In the genomic region with DNA sequence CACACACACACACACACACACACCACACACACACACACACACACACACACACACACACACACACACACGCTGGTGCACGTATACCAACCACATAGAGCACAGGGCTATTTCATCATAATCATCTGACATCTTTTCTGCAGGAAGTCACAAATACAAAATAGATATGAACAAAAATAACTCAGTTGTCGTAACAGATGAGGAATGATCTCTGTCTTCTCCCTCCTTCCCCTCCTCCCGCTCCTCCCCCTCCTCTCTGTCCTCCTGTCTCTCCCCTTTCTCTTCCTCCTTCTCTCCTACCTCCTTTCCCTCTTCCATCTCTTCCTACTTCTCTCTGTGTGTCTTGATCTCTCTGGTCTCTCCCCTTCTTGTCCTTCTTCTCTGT, we compare ENCODE assay signal across 9 mouse cellular contexts.
DNase-seq lines count a peak whose midpoint lies in the region; ATAC-seq and TF ChIP-seq lines count a peak whose summit lies in the region.
"Had no signal": no experiment of that assay in that cellular context is flagged by ENCODE, and none has a peak within 500 bp of the region (broad histone marks: within the 10 kb centered on the region; RNA-seq: fewer than 3 reads in every experiment).

No protein-coding gene starts in this region.

- no peak for ATAC-seq in kidney, embryonic 15.5 days (replicated peaks; ENCODE audit: low FRiP score)
- ATAC-seq in liver, postnatal 0 days, result no peak

- no peak for TF ChIP-seq POLR2A in cortical plate, adult 2 months (IDR thresholded peaks at IDR 0.05; ENCODE audit: extremely low read depth, insufficient read depth, low read length)

- no peaks in the 10 kb centered on the region for H3K27me3 ChIP-seq in kidney, embryonic 15.5 days
- H3K27me3 ChIP-seq in liver, postnatal 0 days (ENCODE audit: insufficient read depth, low read length), result no peaks in the 10 kb centered on the region

- no peaks in the 10 kb centered on the region for H3K9me3 ChIP-seq in kidney, embryonic 15.5 days (replicated peaks)
- no peaks in the 10 kb centered on the region for H3K9me3 ChIP-seq in liver, postnatal 0 days (ENCODE audit: low read length)

- H3K4me2 ChIP-seq in kidney, embryonic 15.5 days, result no peak overlapping the region
- peak overlapping the region; percentile 45 for H3K4me2 ChIP-seq in liver, postnatal 0 days (ENCODE audit: low read depth, low read length)

- H3K4me3 ChIP-seq in kidney, embryonic 15.5 days (replicated peaks), result no peak overlapping the region
- H3K4me3 ChIP-seq in cortical plate, adult 2 months (ENCODE audit: insufficient read depth, low read length), result no peak overlapping the region
- H3K4me3 ChIP-seq in liver, postnatal 0 days (ENCODE audit: low read depth, low read length), result no peak overlapping the region

- 0 out of 2 replicates have a peak overlapping the region, but pooled peaks have one; percentile 73 for H3K27ac ChIP-seq in kidney, embryonic 15.5 days
- peak overlapping the region; percentile 93 for H3K27ac ChIP-seq in cortical plate, adult 2 months (ENCODE audit: insufficient read depth, low read length)
- H3K27ac ChIP-seq in liver, postnatal 0 days (ENCODE audit: low read depth), result peak overlapping the region; percentile 78

- no peaks in the 10 kb centered on the region for H3K36me3 ChIP-seq in kidney, embryonic 15.5 days
- no peaks in the 10 kb centered on the region for H3K36me3 ChIP-seq in liver, postnatal 0 days (replicated peaks; ENCODE audit: insufficient read depth, low read length)

- no peak for DNase-seq in kidney, adult 11 months
- DNase-seq in CD4-positive, CD25-positive, alpha-beta regulatory T cell, adult 2 months (ENCODE audit: low read depth, low spot score), result peak; percentile 64
- no peak for DNase-seq in liver, postnatal 0 days
- DNase-seq in left cerebral cortex, postnatal 25 days (ENCODE audit: low spot score in 2 of 2), result no peak
- DNase-seq in embryo, embryonic 10.5 days (ENCODE audit: low spot score), result no peak
- no peak for DNase-seq in right cerebral cortex, adult 2 months (ENCODE audit: low spot score in 2 of 2)
- DNase-seq: left cerebral cortex, postnatal 4 days had no signal

- no peak overlapping the region for H3K9ac ChIP-seq in kidney, embryonic 15.5 days
- H3K9ac ChIP-seq in liver, postnatal 0 days (replicated peaks), result no peak overlapping the region

- peaks cover 11% of the 10 kb centered on the region for H3K4me1 ChIP-seq in kidney, embryonic 15.5 days
- H3K4me1 ChIP-seq in cortical plate, adult 2 months (ENCODE audit: control insufficient read depth, insufficient read depth, low read length), result no peaks in the 10 kb centered on the region
- H3K4me1 ChIP-seq in liver, postnatal 0 days (ENCODE audit: insufficient read depth), result peaks cover 58% of the 10 kb centered on the region

- intact Hi-C loops in left cerebral cortex, postnatal 25 days (cut with DNase I), result no loop called here

- WGBS in kidney, embryonic 15.5 days, result 72% methylated on average over 4 of the region's 4 CpGs
- 23% methylated on average over 4 of the region's 4 CpGs for WGBS in liver, postnatal 0 days (ENCODE audit: insufficient replicate concordance)

- no peak for TF ChIP-seq CTCF in cortical plate, adult 2 months (IDR thresholded peaks at IDR 0.05; ENCODE audit: extremely low read depth, insufficient read depth, low read length)
- no peak for TF ChIP-seq CTCF in liver, postnatal 0 days (IDR thresholded peaks at IDR 0.05; ENCODE audit: low read depth)

- TF ChIP-seq EP300 in liver, postnatal 0 days (IDR thresholded peaks at IDR 0.05; ENCODE audit: low read depth), result no peak
